Mouse (Mus musculus) CH12.LX (cell line): ENCODE data around the gene Krt18.

Experiments used
- BHLHE40 ChIP-seq: IDR thresholded peaks from 2 replicates; pipeline ENCODE4 v1.6.1; 2011; ENCODE audit warnings: mild to moderate bottlenecking, low read depth, low read length, improper control_type of control experiment
- CTCF ChIP-seq, 2 experiments: IDR thresholded peaks in 1 of 2; conservative IDR thresholded peaks in 1 of 2; 2 replicates each; pipeline ENCODE4 v1.5.1; 2011 to 2012; ENCODE audit warnings: low read depth in 2 of 2, low read length in 2 of 2, improper control_type of control experiment in 1 of 2, inconsistent platforms in 1 of 2, mild to moderate bottlenecking in 1 of 2, moderate library complexity in 1 of 2
- IRF4 ChIP-seq: IDR thresholded peaks from 2 replicates; pipeline ENCODE4 v1.6.1; 2014; ENCODE audit warnings: low read depth, mild to moderate bottlenecking, inconsistent platforms, low read length, improper control_type of control experiment
- POLR2A ChIP-seq: IDR thresholded peaks from 2 replicates; pipeline ENCODE4 v1.6.1; 2011; ENCODE audit warnings: low read depth, mild to moderate bottlenecking, improper control_type of control experiment, low read length
- RCOR1 ChIP-seq: conservative IDR thresholded peaks from 2 replicates; pipeline ENCODE4 v1.6.1; 2012; ENCODE audit warnings: low read depth, mild to moderate bottlenecking, inconsistent platforms, low read length, improper control_type of control experiment
- SMC3 ChIP-seq: IDR thresholded peaks from 2 replicates; pipeline ENCODE4 v1.6.1; 2011; ENCODE audit warnings: low read depth, low read length, improper control_type of control experiment
- UBTF ChIP-seq: IDR thresholded peaks from 2 replicates; pipeline ENCODE4 v1.6.1; 2012; ENCODE audit warnings: low read depth, mild to moderate bottlenecking, inconsistent platforms, low read length, improper control_type of control experiment, moderate library complexity
- ZC3H11A ChIP-seq: IDR thresholded peaks from 2 replicates; pipeline ENCODE4 v1.6.1; 2012; ENCODE audit warnings: low read depth, mild to moderate bottlenecking, inconsistent platforms, low read length, improper control_type of control experiment
- ZMIZ1 ChIP-seq: IDR thresholded peaks from 2 replicates; pipeline ENCODE4 v1.6.1; 2012; ENCODE audit warnings: low read depth, mild to moderate bottlenecking, inconsistent platforms, low read length, improper control_type of control experiment

GRCm38 (mm10) chr15:102023888-102024287, 4.1 kb upstream of the Krt18 start:
- TF ChIP-seq POLR2A (no peak), CTCF (conservative IDR thresholded peaks at IDR 0.05 in 1 of 2, IDR thresholded peaks at IDR 0.05 in 1 of 2; ENCODE audit: low read depth in 2 of 2, low read length in 2 of 2) (no peak), IRF4 (no peak), ZC3H11A (no peak), SMC3 (no peak), ZMIZ1 (no peak), BHLHE40 (no peak), RCOR1 (no peak), UBTF (no peak)
